Mouse (Mus musculus) C2C12 (cell line): Measurements from ENCODE around the gene Ptger1. TPM values are rescaled to one million over a fixed set of nuclear protein-coding genes. Genes with fewer than 3 reads are reported as not detected.
A peak's percentile ranks its signal among the peaks of the same experiment; 100 is the strongest.

ENCODE experiments used
- H3K27me3 ChIP-seq: one replicate; pipeline ENCODE4 v1.6.1; 2011; ENCODE audit not compliant: control insufficient read depth, insufficient read depth, insufficient read length
- H3K36me3 ChIP-seq: one replicate; pipeline ENCODE4 v1.6.1; 2011; ENCODE audit not compliant: control insufficient read depth, insufficient read depth
- H3K4me3 ChIP-seq: one replicate; pipeline ENCODE4 v1.5.1; 2011; ENCODE audit warnings: mild to moderate bottlenecking, control low read depth; ENCODE audit not compliant: poor library complexity, insufficient read depth, severe bottlenecking
- H3K79me2 ChIP-seq: one replicate; pipeline ENCODE4 v1.6.1; 2011; ENCODE audit not compliant: control insufficient read depth, insufficient read depth
- H3K79me3 ChIP-seq: one replicate; pipeline ENCODE4 v1.6.1; 2011; ENCODE audit warnings: low read depth, control low read depth
- H3ac ChIP-seq: one replicate; pipeline ENCODE3; 2011; ENCODE audit warnings: low read depth; ENCODE audit not compliant: control insufficient read depth, insufficient read length
- CEBPB ChIP-seq: IDR thresholded peaks from one replicate; pipeline ENCODE4 v1.6.1; 2011; ENCODE audit warnings: low read depth, mild to moderate bottlenecking, control low read depth, moderate library complexity
- CTCF ChIP-seq: IDR thresholded peaks from one replicate; pipeline ENCODE4 v1.5.1; 2011; ENCODE audit not compliant: control insufficient read depth, insufficient read depth, insufficient read length
- FOSL1 ChIP-seq: IDR thresholded peaks from one replicate; pipeline ENCODE4 v1.8.0; 2011; ENCODE audit warnings: mild to moderate bottlenecking, low read length; ENCODE audit not compliant: poor library complexity, insufficient read depth, severe bottlenecking
- MAX ChIP-seq: IDR thresholded peaks from one replicate; pipeline ENCODE4 v1.6.1; 2011; ENCODE audit warnings: mild to moderate bottlenecking, control low read depth
- MYOD1 ChIP-seq: IDR thresholded peaks from one replicate; pipeline ENCODE4 v1.6.1; 2011; ENCODE audit warnings: low read depth; ENCODE audit not compliant: control insufficient read depth, insufficient read length
- MYOG ChIP-seq: IDR thresholded peaks from one replicate; pipeline ENCODE4 v1.6.1; 2011; ENCODE audit not compliant: control insufficient read depth, insufficient read length; ENCODE audit errors: extremely low read depth
- USF1 ChIP-seq: IDR thresholded peaks from one replicate; pipeline ENCODE4 v1.6.1; 2011; ENCODE audit warnings: low read depth, mild to moderate bottlenecking, control low read depth, moderate library complexity
- polyA plus RNA-seq: library from polyadenylated mRNA; unstranded; fragments of >200 nt; fragmentation: generic; extraction: Trizol; gene quantifications from one replicate; pipeline ENCODE4 v1.2.1, GENCODE M21; 2012; ENCODE audit warnings: missing spikeins

The Ptger1 gene
- polyA plus RNA-seq, 1 experiment: 0.56 TPM

GRCm38 (mm10) chr8:83653662-83654017 lies 12.8 kb upstream of the Ptger1 start:
- Histone ChIP-seq H3K4me3 (peak overlapping the region; percentile 87), H3K79me3 (peaks cover 1% of the 10 kb centered on the region), H3K27me3 (no peaks in the 10 kb centered on the region), H3ac (peak overlapping the region; percentile 20), H3K36me3 (peaks cover 5% of the 10 kb centered on the region), H3K79me2 (peaks cover 23% of the 10 kb centered on the region)
- TF ChIP-seq MYOG (no peak), MAX (no peak), CEBPB (no peak), FOSL1 (no peak), CTCF (no peak), USF1 (no peak), MYOD1 (no peak)

GRCm38 (mm10) chr8:83654725-83655124 lies 11.8 kb upstream of the Ptger1 start:
- no peaks in the 10 kb centered on the region for H3K27me3 ChIP-seq

GRCm38 (mm10) chr8:83656043-83656442 lies 10.4 kb upstream of the Ptger1 start:
- Histone ChIP-seq H3K36me3 (peaks cover 5% of the 10 kb centered on the region), H3K79me2 (peaks cover 23% of the 10 kb centered on the region), H3K79me3 (peaks cover 1% of the 10 kb centered on the region), H3ac (no peak overlapping the region), H3K27me3 (no peaks in the 10 kb centered on the region), H3K4me3 (no peak overlapping the region)
- no peak for TF ChIP-seq MYOG
- TF ChIP-seq MYOD1: no peak
- no peak for TF ChIP-seq CEBPB
- no peak for TF ChIP-seq FOSL1
- no peak for TF ChIP-seq MAX
- TF ChIP-seq USF1: no peak
- no peak for TF ChIP-seq CTCF

More at GRCm38 (mm10) chr8:83654725-83655124, 11.8 kb upstream of the Ptger1 start:
- Histone ChIP-seq H3K79me3 (peaks cover 1% of the 10 kb centered on the region), H3K79me2 (peaks cover 23% of the 10 kb centered on the region), H3K4me3 (no peak overlapping the region), H3ac (no peak overlapping the region), H3K36me3 (peaks cover 5% of the 10 kb centered on the region)
- no peak for TF ChIP-seq USF1
- TF ChIP-seq CEBPB: no peak
- TF ChIP-seq FOSL1: no peak
- TF ChIP-seq MYOD1: no peak
- TF ChIP-seq CTCF: no peak
- no peak for TF ChIP-seq MAX
- TF ChIP-seq MYOG: no peak

- peaks cover 1% of the 10 kb centered on the region for H3K79me3 ChIP-seq
- no peak for TF ChIP-seq MYOG
- no peak for TF ChIP-seq USF1
- no peak for TF ChIP-seq MAX
- no peak for TF ChIP-seq CTCF
- TF ChIP-seq FOSL1: no peak
- TF ChIP-seq MYOD1: no peak
- no peak for TF ChIP-seq CEBPB
- H3K27me3 ChIP-seq: no peaks in the 10 kb centered on the region
- H3K4me3 ChIP-seq: no peak overlapping the region
- H3ac ChIP-seq: no peak overlapping the region
- peaks cover 23% of the 10 kb centered on the region for H3K79me2 ChIP-seq
- peaks cover 5% of the 10 kb centered on the region for H3K36me3 ChIP-seq
Measured at GRCm38 (mm10) chr8:83656484-83657246, 9.8 kb upstream of the Ptger1 start.

- no peaks in the 10 kb centered on the region for H3K27me3 ChIP-seq
- peaks cover 1% of the 10 kb centered on the region for H3K79me3 ChIP-seq
- H3K79me2 ChIP-seq: no peaks in the 10 kb centered on the region
- TF ChIP-seq FOSL1 (no peak), USF1 (no peak), CTCF (no peak)
- H3K4me3 ChIP-seq: no peak overlapping the region
- peaks cover 10% of the 10 kb centered on the region for H3K36me3 ChIP-seq
- no peak overlapping the region for H3ac ChIP-seq
Measured at GRCm38 (mm10) chr8:83660545-83660944, 5.9 kb upstream of the Ptger1 start.
